Mouse (Mus musculus): ENCODE data around the gene Psmd5. TPM values are rescaled to one million over a fixed set of nuclear protein-coding genes. Genes with fewer than 3 reads are reported as not detected.
A peak's percentile ranks its signal among the peaks of the same experiment; 100 is the strongest.

Gene Psmd5
- polyA plus RNA-seq, 1 experiment, result 34.5 TPM

DNA sequence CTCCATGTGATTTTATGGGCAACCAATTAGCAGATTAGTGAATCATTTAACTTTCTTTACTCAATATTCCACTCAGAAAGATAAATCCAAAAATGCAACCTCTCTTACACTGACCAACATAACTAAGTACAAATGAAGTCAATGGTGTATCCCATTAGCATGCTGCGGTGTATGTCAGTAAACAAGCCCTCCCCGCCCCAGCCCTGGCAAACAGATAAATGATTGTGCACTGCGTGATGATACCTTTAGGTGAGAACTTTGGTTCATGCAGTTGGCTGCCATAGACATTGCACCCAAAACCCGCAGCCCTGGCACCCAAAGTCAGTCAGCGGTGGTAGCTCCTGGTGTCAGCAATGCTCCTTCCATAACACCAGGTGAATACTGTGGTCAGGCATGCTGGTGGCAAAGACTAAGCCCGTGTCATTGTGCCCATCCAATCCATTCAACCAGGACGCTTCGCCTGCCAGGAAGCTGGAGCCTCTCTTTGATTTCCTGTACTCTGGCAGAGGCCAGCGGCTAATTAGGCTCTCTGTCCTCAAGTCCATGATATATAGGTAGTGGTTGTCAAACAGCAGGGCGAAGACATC is 69.3 kb downstream of the Psmd5 start:
- no peak overlapping the region for H3K4me3 ChIP-seq (ENCODE audit: insufficient read depth, low read length)
- H3K4me1 ChIP-seq (ENCODE audit: control insufficient read depth, insufficient read depth, low read length), result peaks cover 34% of the 10 kb centered on the region
- H3K27ac ChIP-seq (ENCODE audit: insufficient read depth, low read depth, low read length), result no peak overlapping the region
- no peak for TF ChIP-seq CTCF (IDR thresholded peaks at IDR 0.05; ENCODE audit: low read depth, low read length)
- no peak for TF ChIP-seq POLR2A (IDR thresholded peaks at IDR 0.05; ENCODE audit: borderline replicate concordance, low read depth, low read length)

DNA sequence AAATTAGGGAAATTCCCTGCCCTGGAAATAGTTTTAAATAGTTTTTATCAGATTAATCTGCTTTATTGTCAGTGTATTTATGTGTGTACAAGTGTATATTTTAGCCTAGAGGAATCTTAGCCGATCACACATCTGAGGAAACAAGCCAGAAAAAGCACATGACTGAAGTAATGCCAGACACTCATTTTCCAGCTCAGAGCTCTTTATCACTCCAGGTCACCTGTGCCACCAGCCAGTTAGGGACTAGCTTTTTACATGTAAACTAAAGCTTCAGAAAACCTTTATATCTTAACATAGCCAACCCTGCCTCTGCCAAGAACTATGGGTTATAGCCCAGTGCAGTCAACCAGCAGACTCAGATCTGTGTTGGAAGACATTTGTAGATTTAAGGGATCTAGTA is 70.0 kb downstream of the Psmd5 start:
- no peak overlapping the region for H3K27ac ChIP-seq (ENCODE audit: insufficient read depth, low read depth, low read length)
- H3K4me1 ChIP-seq (ENCODE audit: control insufficient read depth, insufficient read depth, low read length), result peaks cover 37% of the 10 kb centered on the region
- no peak overlapping the region for H3K4me3 ChIP-seq (ENCODE audit: insufficient read depth, low read length)

DNA sequence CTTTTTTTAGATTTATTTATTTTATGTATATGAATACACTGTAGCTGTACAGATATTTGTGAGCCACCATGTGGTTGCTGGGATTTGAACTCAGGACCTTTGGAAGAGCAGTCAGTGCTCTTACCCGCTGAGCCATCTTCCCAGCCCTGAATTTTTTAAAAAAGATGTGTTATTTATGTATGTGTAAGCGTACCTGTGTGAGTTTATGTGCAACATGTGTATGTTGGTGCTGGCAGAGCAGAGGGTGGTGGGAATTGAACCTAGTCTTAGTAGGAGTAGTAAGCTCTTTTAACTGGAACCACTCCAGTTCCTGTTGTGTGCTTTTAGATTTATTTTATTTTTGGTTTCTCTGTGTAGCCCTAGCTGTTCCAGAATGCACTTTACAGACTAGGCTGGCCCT is 70.6 kb downstream of the Psmd5 start:
- Histone ChIP-seq H3K27ac (ENCODE audit: insufficient read depth, low read depth, low read length) (no peak overlapping the region), H3K4me1 (ENCODE audit: control insufficient read depth, insufficient read depth, low read length) (peaks cover 37% of the 10 kb centered on the region), H3K4me3 (ENCODE audit: insufficient read depth, low read length) (no peak overlapping the region)
- TF ChIP-seq POLR2A (IDR thresholded peaks at IDR 0.05; ENCODE audit: borderline replicate concordance, low read depth, low read length) (no peak), CTCF (IDR thresholded peaks at IDR 0.05; ENCODE audit: low read depth, low read length) (no peak)

More for the DNA sequence above, 70.0 kb downstream of the Psmd5 start:
- no peak for TF ChIP-seq CTCF (IDR thresholded peaks at IDR 0.05; ENCODE audit: low read depth, low read length)
- TF ChIP-seq POLR2A (IDR thresholded peaks at IDR 0.05; ENCODE audit: borderline replicate concordance, low read depth, low read length), result no peak

DNA sequence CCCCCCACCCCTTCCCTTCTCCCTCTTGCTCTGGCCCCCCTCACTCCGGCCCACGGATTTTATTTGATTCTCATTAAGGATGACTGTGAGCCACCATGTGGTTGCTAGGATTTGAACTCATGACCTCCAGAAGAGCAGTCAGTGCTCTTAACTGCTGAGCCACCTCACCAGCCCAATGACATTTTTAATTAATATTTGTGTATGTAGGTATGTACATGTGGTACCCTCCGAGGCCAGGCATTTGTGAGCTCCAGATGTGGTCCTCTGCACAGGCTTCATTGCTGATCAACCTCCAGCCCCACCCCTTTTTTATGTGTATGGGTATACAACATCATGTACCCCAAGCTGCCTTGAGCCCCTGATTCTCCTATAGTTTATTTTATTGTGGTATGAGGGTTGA is 71.0 kb downstream of the Psmd5 start:
- no peak overlapping the region for H3K27ac ChIP-seq (ENCODE audit: insufficient read depth, low read depth, low read length)
- TF ChIP-seq POLR2A (IDR thresholded peaks at IDR 0.05; ENCODE audit: borderline replicate concordance, low read depth, low read length) (no peak), CTCF (IDR thresholded peaks at IDR 0.05; ENCODE audit: low read depth, low read length) (no peak)
- peak overlapping the region; percentile 30 for H3K4me3 ChIP-seq (ENCODE audit: insufficient read depth, low read length)
- H3K4me1 ChIP-seq (ENCODE audit: control insufficient read depth, insufficient read depth, low read length), result peaks cover 40% of the 10 kb centered on the region

DNA sequence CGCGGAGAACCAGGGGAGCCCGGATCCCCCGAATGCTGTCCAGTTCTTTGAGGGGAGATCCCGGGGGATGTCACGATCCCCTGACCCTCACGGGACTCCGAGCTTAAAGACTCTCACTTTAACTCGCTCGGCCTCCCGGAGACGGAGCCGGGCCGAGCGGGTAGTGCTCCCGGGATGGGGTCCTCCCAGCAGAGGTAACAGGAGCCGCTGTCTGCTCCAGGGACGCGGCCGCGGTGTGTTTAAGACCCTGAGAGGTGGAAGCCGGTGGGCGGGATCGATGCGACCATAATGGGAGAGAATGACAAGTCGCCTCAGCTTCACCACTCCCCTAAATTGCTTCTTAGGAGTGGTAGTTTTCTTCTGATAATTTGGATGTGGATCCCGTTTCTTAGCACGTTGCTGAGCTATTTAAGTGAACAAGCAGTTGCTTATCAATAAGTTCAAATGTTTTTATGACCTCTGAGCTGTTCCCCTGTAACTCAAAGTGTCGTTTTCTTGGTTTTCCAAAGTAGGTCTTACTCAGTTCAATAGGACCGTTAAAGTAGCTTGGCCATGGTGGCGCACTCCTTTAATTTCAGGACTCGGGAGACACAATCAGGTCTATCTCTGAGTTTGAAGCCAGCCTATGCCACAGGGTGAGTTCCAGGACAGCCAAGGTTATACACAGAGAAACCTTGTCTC is 72.1 kb downstream of the Psmd5 start:
- H3K27ac ChIP-seq (ENCODE audit: insufficient read depth, low read depth, low read length), result peak overlapping the region; percentile 79
- peaks cover 35% of the 10 kb centered on the region for H3K4me1 ChIP-seq (ENCODE audit: control insufficient read depth, insufficient read depth, low read length)
- peak overlapping the region; percentile 94 for H3K4me3 ChIP-seq (ENCODE audit: insufficient read depth, low read length)

DNA sequence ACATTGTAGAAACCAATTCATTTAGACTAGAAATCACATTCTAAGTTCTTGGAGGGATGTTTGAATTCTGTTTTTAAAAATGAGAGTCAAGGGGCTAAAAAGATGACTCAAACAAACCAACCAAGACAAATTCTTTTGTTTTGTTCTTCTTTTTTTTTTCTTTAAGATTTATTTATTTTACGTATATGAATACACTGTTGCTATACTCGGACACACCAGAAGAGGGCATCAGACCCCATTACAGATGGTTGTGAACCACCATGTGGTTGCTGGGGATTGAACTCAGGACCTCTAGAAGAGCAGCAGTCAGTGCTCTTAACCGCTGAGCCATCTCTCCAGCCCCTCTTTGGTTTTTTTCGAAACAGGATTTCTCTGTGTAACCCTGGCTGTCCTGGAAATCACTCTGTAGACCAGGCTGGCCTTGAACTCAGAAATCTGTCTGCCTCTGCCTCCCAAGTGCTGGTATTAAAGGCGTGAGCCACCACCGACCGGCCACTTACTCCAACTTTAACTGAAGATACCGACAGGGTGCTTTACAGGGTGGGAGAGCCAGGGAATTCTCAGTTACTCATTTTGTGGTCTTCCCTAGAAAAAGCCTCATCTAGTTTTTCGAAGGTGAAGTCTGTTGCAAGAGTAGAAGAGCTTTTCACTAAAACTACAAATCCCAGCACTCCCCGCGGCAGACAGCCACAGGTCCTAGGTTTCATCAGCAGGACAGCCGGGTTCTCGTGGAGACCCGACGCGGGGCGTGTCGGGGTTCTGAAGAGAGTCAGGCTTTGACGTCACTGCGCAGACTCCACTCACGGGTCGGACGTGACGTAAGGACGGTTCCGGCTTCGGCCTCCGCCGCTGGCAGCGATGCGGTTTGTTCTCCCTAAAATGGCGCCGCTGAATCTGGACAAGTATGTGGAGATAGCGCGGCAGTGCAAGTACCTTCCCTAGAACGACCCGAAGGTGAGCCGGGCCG is 73.0 kb downstream of the Psmd5 start:
- H3K4me1 ChIP-seq (ENCODE audit: control insufficient read depth, insufficient read depth, low read length), result peaks cover 29% of the 10 kb centered on the region
- H3K4me3 ChIP-seq (ENCODE audit: insufficient read depth, low read length), result peak overlapping the region; percentile 94
- TF ChIP-seq CTCF (IDR thresholded peaks at IDR 0.05; ENCODE audit: low read depth, low read length) (no peak), POLR2A (IDR thresholded peaks at IDR 0.05; ENCODE audit: borderline replicate concordance, low read depth, low read length) (no peak)
- H3K27ac ChIP-seq (ENCODE audit: insufficient read depth, low read depth, low read length), result peak overlapping the region; percentile 79

DNA sequence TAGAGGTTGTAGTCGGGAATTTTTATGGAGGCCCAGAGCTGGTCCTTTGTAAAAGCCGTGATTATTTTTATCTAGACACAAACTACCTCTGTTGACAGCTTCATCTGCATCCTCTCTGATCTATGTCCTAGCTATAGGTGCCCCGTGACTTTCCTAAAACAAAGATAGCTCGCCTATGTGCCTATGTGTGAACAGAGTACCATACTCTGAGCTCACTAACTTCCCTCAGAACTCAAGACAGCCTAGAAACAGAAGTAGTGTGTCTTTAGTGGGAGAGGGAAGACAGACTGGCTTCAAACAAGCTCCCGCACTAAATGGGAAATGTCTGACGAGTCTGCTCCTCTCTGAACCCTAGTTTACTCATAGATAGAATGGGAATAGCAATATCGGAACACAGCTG is 74.4 kb downstream of the Psmd5 start:
- TF ChIP-seq POLR2A (IDR thresholded peaks at IDR 0.05; ENCODE audit: borderline replicate concordance, low read depth, low read length) (no peak), CTCF (IDR thresholded peaks at IDR 0.05; ENCODE audit: low read depth, low read length) (no peak)
- H3K4me1 ChIP-seq (ENCODE audit: control insufficient read depth, insufficient read depth, low read length), result peaks cover 19% of the 10 kb centered on the region
- peak overlapping the region; percentile 69 for H3K4me3 ChIP-seq (ENCODE audit: insufficient read depth, low read length)
- H3K27ac ChIP-seq (ENCODE audit: insufficient read depth, low read depth, low read length), result peak overlapping the region; percentile 26

Other genes with a start within 250 kb of the Psmd5 start
- 90.8 and 98.7 TPM in 2 replicates for gene Gapvd1, start 119.7 kb downstream of the Psmd5 start, polyA plus RNA-seq (2012; ENCODE audit: insufficient read depth, insufficient read length, missing spikeins)
- 319 and 328 TPM in 2 replicates for gene Hspa5, start 103.0 kb downstream of the Psmd5 start, polyA plus RNA-seq (2012; ENCODE audit: insufficient read depth, insufficient read length, missing spikeins)
- 10.2 and 10.6 TPM in 2 replicates for gene Rabepk, start 75.1 kb downstream of the Psmd5 start, polyA plus RNA-seq (2012; ENCODE audit: insufficient read depth, insufficient read length, missing spikeins)
- 53.3 and 56.3 TPM in 2 replicates for gene Fbxw2, start 48.7 kb downstream of the Psmd5 start, polyA plus RNA-seq (2012; ENCODE audit: insufficient read depth, insufficient read length, missing spikeins)
- not detected in 2 replicates for gene Gm34653, start 42.0 kb downstream of the Psmd5 start, polyA plus RNA-seq (2012; ENCODE audit: insufficient read depth, insufficient read length, missing spikeins)
- not detected in 2 replicates for gene Cutal, start 572 bp downstream of the Psmd5 start, polyA plus RNA-seq (2012; ENCODE audit: insufficient read depth, insufficient read length, missing spikeins)
- gene Phf19, start 39.1 kb upstream of the Psmd5 start, polyA plus RNA-seq (2012; ENCODE audit: insufficient read depth, insufficient read length, missing spikeins), result 9.9 and 13.4 TPM in 2 replicates
- 22.0 and 28.0 TPM in 2 replicates for gene Traf1, start 86.8 kb upstream of the Psmd5 start, polyA plus RNA-seq (2012; ENCODE audit: insufficient read depth, insufficient read length, missing spikeins)
- not detected in 2 replicates for gene Hc, start 186.5 kb upstream of the Psmd5 start, polyA plus RNA-seq (2012; ENCODE audit: insufficient read depth, insufficient read length, missing spikeins)
- 1.2 TPM in 2 replicates for gene AI182371, start 226.6 kb upstream of the Psmd5 start, polyA plus RNA-seq (2012; ENCODE audit: insufficient read depth, insufficient read length, missing spikeins)
- gene Cntrl, start 234.5 kb upstream of the Psmd5 start, polyA plus RNA-seq (2012; ENCODE audit: insufficient read depth, insufficient read length, missing spikeins), result 45.2 and 46.0 TPM in 2 replicates

Data from bone marrow macrophage, adult 2 months (primary cell).